Mouse (Mus musculus) ES-CJ7 (cell line): Measurements from ENCODE around the gene Ppp1r3e.

Experiments
- DNase-seq: peaks from one replicate; pipeline ENCODE4 v3.0.0; 2011; ENCODE audit warnings: low read depth, low spot score

Ppp1r3e gene

GRCm38 (mm10) chr14:54877048-54877715, at the start of gene Ppp1r3e:
TSS of gene Ppp1r3e (minus strand) at chr14:54877550.
- DNase-seq, result peak; percentile 38

GRCm38 (mm10) chr14:54926401-54927158, 49.2 kb upstream of the Ppp1r3e start:
- peak; percentile 75 for DNase-seq

GRCm38 (mm10) chr14:54925349-54926342, 48.3 kb upstream of the Ppp1r3e start, which contains the start of gene Efs:
TSS of gene Efs (minus strand) at chr14:54926126.
- peak; percentile 48 for DNase-seq

DNA sequence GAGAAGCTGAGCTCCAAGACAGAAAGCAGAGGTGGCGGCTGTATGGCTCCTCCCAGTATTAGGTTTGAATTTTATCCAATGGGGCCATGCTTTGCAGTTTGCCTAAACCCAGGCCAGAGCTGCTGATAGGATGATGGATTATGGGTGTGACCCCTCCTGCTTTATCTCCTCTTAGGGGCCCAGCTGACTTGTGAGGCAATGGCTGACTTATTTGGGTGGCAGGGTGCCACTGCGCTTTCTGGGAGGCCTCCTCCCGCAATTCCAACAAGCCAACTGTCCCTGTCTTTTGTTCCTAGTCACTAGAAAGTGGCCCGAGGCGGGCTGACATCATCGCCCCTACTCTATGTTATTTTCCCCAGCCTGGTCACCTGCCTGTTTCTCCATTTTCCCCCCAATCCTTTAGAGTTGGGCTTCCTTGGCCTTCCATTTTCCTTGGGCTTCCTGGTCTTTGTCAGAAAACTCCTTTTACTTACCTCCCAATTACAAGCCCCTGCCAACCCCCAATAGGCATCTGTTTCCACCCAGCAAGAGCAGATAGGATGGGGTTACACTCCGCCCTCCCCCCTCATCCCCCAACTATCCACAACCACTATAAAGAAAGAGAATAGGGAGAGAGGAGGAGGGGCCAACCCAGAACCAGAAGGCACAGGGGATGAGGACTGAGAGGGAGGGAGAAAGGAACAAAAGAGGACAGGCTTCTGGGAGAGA, 47.4 kb upstream of the Ppp1r3e start:
- DNase-seq, result peak; percentile 42

GRCm38 (mm10) chr14:54920076-54920685, 42.8 kb upstream of the Ppp1r3e start:
- no peak for DNase-seq

DNA sequence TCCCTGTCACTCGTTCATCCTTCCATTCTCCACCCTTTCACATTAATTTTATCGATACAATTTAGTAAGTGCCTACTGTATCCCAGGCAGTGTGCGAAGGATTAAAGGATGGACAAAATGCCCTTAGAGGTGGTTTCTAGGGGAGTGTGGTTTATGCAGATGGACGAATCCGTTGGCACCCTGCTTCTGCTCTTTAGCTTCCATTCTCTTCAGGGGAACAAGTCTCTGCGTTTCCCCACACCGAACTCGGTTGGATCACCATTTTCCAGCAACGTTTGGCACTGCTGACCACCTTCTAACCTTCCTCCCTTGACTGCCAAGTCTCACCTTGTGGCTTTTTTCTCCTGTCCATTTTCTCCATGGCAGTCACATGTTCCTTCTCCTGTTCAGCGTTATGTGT, 36.0 kb upstream of the Ppp1r3e start:
- DNase-seq, result no peak

DNA sequence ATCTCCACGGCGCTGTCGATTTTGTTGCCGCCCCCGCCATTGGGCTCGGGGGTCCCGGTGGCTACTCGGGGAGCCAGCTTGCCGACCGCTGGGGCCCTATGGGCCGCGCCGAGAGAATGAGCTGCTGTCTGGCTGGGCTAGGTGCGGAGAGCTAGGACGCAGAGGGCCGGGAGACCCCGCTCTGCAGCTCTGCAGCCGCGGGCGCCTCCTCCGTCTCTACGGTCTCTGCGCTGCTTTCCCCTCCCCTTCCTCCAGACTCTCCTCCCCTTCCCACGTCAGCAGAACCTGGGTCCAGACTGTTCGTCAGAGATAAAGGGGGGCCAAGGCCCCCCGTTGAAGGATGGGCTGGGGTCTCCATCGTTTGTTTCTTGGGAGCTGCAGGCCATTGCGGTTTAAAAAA, 35.5 kb upstream of the Ppp1r3e start, which contains the start of gene Slc22a17:
Gene Slc22a17 (minus strand): TSS at position 247 of the 400 bp plus-strand sequence.
- peak; percentile 44 for DNase-seq

GRCm38 (mm10) chr14:54912109-54912850, 34.9 kb upstream of the Ppp1r3e start:
- no peak for DNase-seq

GRCm38 (mm10) chr14:54908682-54909081, 31.3 kb upstream of the Ppp1r3e start:
- DNase-seq, result no peak

DNA sequence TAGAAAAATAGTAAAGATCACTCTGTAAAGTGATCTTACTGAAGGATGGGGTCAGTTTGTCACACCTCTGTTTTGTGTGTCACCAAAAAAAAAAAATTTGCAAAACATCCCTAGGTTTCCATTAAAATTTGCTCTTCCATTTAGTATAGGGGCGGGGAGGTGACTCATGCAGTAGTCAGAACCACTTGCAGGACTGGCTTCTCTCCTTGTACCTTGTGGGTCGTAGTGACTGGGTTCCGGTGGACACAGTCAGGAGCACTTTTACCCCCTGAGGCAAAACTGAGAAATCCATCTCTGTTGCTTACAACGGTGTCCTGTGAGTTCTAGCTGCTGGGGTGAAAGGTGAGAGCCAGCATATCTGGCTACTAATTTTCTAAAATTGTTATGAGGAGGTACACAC, 26.3 kb upstream of the Ppp1r3e start:
- no peak for DNase-seq

GRCm38 (mm10) chr14:54900383-54900782, 23.0 kb upstream of the Ppp1r3e start:
- peak; percentile 84 for DNase-seq

GRCm38 (mm10) chr14:54897445-54897844, 20.1 kb upstream of the Ppp1r3e start:
- no peak for DNase-seq

GRCm38 (mm10) chr14:54894296-54895151, 17.2 kb upstream of the Ppp1r3e start:
- DNase-seq, result peak; percentile 25

DNA sequence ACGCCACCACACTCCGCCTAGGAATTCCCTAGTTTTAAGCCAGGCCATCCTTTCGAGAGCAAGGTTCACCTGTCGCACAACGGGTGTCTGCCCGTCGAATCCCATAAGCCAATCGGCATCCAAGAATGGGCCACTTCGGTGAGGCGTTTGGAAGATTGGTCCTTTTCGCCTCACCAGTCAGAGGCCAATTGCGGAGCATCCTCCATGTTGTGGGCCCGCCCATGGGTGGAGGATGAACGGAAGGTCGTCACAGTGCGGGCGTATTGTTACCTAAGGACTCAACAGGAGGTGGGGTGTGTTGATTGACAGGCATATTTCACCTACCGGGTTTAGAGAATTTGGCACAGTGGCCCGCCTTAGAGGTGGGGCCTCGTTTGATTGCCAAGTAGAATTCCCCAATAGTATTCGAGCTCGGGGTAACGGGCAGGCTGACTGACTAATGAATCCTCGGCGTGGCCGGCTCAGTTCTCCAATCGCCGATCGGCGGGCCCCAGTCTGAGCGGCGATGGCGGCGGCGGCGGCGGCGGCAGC, 16.4 kb upstream of the Ppp1r3e start:
- peak; percentile 100 for DNase-seq

DNA sequence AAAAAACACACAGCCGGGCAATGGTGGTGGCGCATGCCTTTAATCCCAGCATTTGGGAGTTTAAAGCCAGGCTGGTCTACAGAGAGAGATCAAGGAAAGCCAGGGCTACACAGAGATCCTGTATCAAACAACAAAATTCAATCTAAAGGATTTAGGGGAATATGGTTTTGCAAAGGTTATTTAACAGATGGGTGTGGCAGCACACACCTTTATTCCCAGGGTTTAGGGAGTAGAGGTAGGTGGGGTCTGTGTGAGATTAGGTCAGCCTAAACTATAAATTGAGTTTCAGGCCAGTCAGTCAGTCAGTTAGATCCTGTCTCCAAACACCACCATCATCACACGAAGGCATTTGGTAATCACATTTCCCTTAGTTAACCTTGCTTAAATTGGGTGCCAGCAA, 14.8 kb upstream of the Ppp1r3e start, which contains the start of gene Pabpn1:
Gene Pabpn1 (plus strand): TSS at position 301 of the 400 bp plus-strand sequence.
- DNase-seq, result no peak

DNA sequence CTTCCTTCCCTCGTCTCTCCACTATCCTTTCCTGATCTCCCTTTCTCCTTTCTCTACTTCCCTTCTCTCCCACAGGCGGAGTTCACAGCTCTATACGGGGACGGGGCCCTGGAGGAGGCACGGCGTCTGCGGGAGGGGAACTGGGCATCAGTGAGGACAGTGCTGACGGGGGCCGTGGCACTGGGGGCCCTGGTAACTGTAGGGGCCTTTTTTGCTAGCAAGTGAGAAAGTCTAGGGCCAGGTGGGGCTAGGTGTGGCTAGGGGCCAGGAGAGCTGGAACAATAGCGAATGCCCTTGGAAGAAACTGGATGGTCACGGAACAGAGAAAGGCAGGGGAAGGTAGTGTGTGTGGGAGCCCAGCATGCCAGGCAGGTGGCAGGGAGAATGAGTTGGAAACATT, 8.0 kb upstream of the Ppp1r3e start:
- DNase-seq, result no peak

GRCm38 (mm10) chr14:54884022-54884712, 6.8 kb upstream of the Ppp1r3e start:
- DNase-seq, result no peak
